Mouse (Mus musculus): ENCODE results near the gene Arl13b. TPM values are rescaled to one million over a fixed set of nuclear protein-coding genes. Genes with fewer than 3 reads are reported as not detected.
A peak's percentile ranks its signal among the peaks of the same experiment; 100 is the strongest.

Arl13b gene
- polyA plus RNA-seq, 1 experiment: 3.2 TPM

- no peaks in the 10 kb centered on the region for H3K27me3 ChIP-seq (ENCODE audit: control insufficient read depth, insufficient read depth, low read length)
- H3K36me3 ChIP-seq (ENCODE audit: control insufficient read depth, insufficient read depth, low read length): no peaks in the 10 kb centered on the region
- TF ChIP-seq POLR2A (IDR thresholded peaks at IDR 0.05; ENCODE audit: control insufficient read depth, extremely low read depth, insufficient read depth, low read length, poor library complexity) (no peak), CTCF (IDR thresholded peaks at IDR 0.05; ENCODE audit: borderline replicate concordance, control insufficient read depth, extremely low read depth, insufficient read depth, low read length, poor library complexity) (no peak)
- H3K4me3 ChIP-seq (ENCODE audit: control insufficient read depth, insufficient read depth, low read length): no peak overlapping the region
- no peaks in the 10 kb centered on the region for H3K4me1 ChIP-seq (replicated peaks; ENCODE audit: control insufficient read depth, insufficient read depth, low read length)
- 96% methylated on average over 1 of the region's 1 CpGs for WGBS
- DNase-seq: no peak
- H3K27ac ChIP-seq (ENCODE audit: control insufficient read depth, insufficient read depth, low read length): no peak overlapping the region
Measured at GRCm38 (mm10) chr16:62860140-62860539, 13.3 kb upstream of the Arl13b start.

- Histone ChIP-seq H3K27me3 (ENCODE audit: control insufficient read depth, insufficient read depth, low read length) (no peaks in the 10 kb centered on the region), H3K4me1 (replicated peaks; ENCODE audit: control insufficient read depth, insufficient read depth, low read length) (peaks cover 6% of the 10 kb centered on the region; the same call in 1 of the 2 replicates), H3K27ac (ENCODE audit: control insufficient read depth, insufficient read depth, low read length) (no peak overlapping the region), H3K4me3 (ENCODE audit: control insufficient read depth, insufficient read depth, low read length) (no peak overlapping the region), H3K36me3 (ENCODE audit: control insufficient read depth, insufficient read depth, low read length) (no peaks in the 10 kb centered on the region)
- 86% methylated on average over 1 of the region's 1 CpGs for WGBS
- TF ChIP-seq POLR2A (IDR thresholded peaks at IDR 0.05; ENCODE audit: control insufficient read depth, extremely low read depth, insufficient read depth, low read length, poor library complexity): no peak
- TF ChIP-seq CTCF (IDR thresholded peaks at IDR 0.05; ENCODE audit: borderline replicate concordance, control insufficient read depth, extremely low read depth, insufficient read depth, low read length, poor library complexity): no peak
- no peak for DNase-seq
Measured at GRCm38 (mm10) chr16:62858018-62858417, 11.2 kb upstream of the Arl13b start.

- Histone ChIP-seq H3K36me3 (ENCODE audit: control insufficient read depth, insufficient read depth, low read length) (no peaks in the 10 kb centered on the region), H3K27me3 (ENCODE audit: control insufficient read depth, insufficient read depth, low read length) (no peaks in the 10 kb centered on the region), H3K4me3 (ENCODE audit: control insufficient read depth, insufficient read depth, low read length) (no peak overlapping the region), H3K4me1 (replicated peaks; ENCODE audit: control insufficient read depth, insufficient read depth, low read length) (peaks cover 6% of the 10 kb centered on the region; the same call in 1 of the 2 replicates), H3K27ac (ENCODE audit: control insufficient read depth, insufficient read depth, low read length) (no peak overlapping the region)
- DNase-seq: no peak
- TF ChIP-seq POLR2A (IDR thresholded peaks at IDR 0.05; ENCODE audit: control insufficient read depth, extremely low read depth, insufficient read depth, low read length, poor library complexity) (no peak), CTCF (IDR thresholded peaks at IDR 0.05; ENCODE audit: borderline replicate concordance, control insufficient read depth, extremely low read depth, insufficient read depth, low read length, poor library complexity) (no peak)
- WGBS: 94% methylated on average over 2 of the region's 2 CpGs
Measured at GRCm38 (mm10) chr16:62857498-62857897, 10.7 kb upstream of the Arl13b start.

- 91% methylated on average over 2 of the region's 2 CpGs for WGBS
- H3K27me3 ChIP-seq (ENCODE audit: control insufficient read depth, insufficient read depth, low read length): no peaks in the 10 kb centered on the region
- no peak overlapping the region for H3K4me3 ChIP-seq (ENCODE audit: control insufficient read depth, insufficient read depth, low read length)
- TF ChIP-seq POLR2A (IDR thresholded peaks at IDR 0.05; ENCODE audit: control insufficient read depth, extremely low read depth, insufficient read depth, low read length, poor library complexity) (no peak), CTCF (IDR thresholded peaks at IDR 0.05; ENCODE audit: borderline replicate concordance, control insufficient read depth, extremely low read depth, insufficient read depth, low read length, poor library complexity) (no peak)
- H3K4me1 ChIP-seq (replicated peaks; ENCODE audit: control insufficient read depth, insufficient read depth, low read length): peaks cover 6% of the 10 kb centered on the region; the same call in 1 of the 2 replicates
- DNase-seq: no peak
- H3K36me3 ChIP-seq (ENCODE audit: control insufficient read depth, insufficient read depth, low read length): no peaks in the 10 kb centered on the region
- no peak overlapping the region for H3K27ac ChIP-seq (ENCODE audit: control insufficient read depth, insufficient read depth, low read length)
Measured at GRCm38 (mm10) chr16:62856273-62856672, 9.4 kb upstream of the Arl13b start.

GRCm38 (mm10) chr16:62855385-62855784, 8.5 kb upstream of the Arl13b start:
- no peak overlapping the region for H3K27ac ChIP-seq (ENCODE audit: control insufficient read depth, insufficient read depth, low read length)
- H3K4me3 ChIP-seq (ENCODE audit: control insufficient read depth, insufficient read depth, low read length): no peak overlapping the region
- WGBS: 95% methylated on average over 6 of the region's 6 CpGs
- DNase-seq: no peak
- H3K27me3 ChIP-seq (ENCODE audit: control insufficient read depth, insufficient read depth, low read length): no peaks in the 10 kb centered on the region
- peaks cover 6% of the 10 kb centered on the region; the same call in 1 of the 2 replicates for H3K4me1 ChIP-seq (replicated peaks; ENCODE audit: control insufficient read depth, insufficient read depth, low read length)
- no peak for TF ChIP-seq POLR2A (IDR thresholded peaks at IDR 0.05; ENCODE audit: control insufficient read depth, extremely low read depth, insufficient read depth, low read length, poor library complexity)
- no peak for TF ChIP-seq CTCF (IDR thresholded peaks at IDR 0.05; ENCODE audit: borderline replicate concordance, control insufficient read depth, extremely low read depth, insufficient read depth, low read length, poor library complexity)
- H3K36me3 ChIP-seq (ENCODE audit: control insufficient read depth, insufficient read depth, low read length): no peaks in the 10 kb centered on the region

GRCm38 (mm10) chr16:62854191-62855068, 7.6 kb upstream of the Arl13b start, which contains the start of gene Pros1:
Gene Pros1 (plus strand): TSS chr16:62854307.
- TF ChIP-seq CTCF (IDR thresholded peaks at IDR 0.05; ENCODE audit: borderline replicate concordance, control insufficient read depth, extremely low read depth, insufficient read depth, low read length, poor library complexity) (no peak), POLR2A (IDR thresholded peaks at IDR 0.05; ENCODE audit: control insufficient read depth, extremely low read depth, insufficient read depth, low read length, poor library complexity) (no peak)
- peak; percentile 33 for DNase-seq
- H3K27ac ChIP-seq (ENCODE audit: control insufficient read depth, insufficient read depth, low read length): no peak within 1 kb of the TSS

More at GRCm38 (mm10) chr16:62854191-62855068, 7.6 kb upstream of the Arl13b start, which contains the start of gene Pros1:
- no peaks in the 10 kb centered on the region for H3K36me3 ChIP-seq (ENCODE audit: control insufficient read depth, insufficient read depth, low read length)
- peaks cover 6% of the 10 kb centered on the region; the same call in 1 of the 2 replicates for H3K4me1 ChIP-seq (replicated peaks; ENCODE audit: control insufficient read depth, insufficient read depth, low read length)
- H3K4me3 ChIP-seq (ENCODE audit: control insufficient read depth, insufficient read depth, low read length): peak within 1 kb of the TSS; percentile 44
- no peaks in the 10 kb centered on the region for H3K27me3 ChIP-seq (ENCODE audit: control insufficient read depth, insufficient read depth, low read length)
- 16% methylated on average over 41 of the region's 42 CpGs for WGBS
